Mouse (Mus musculus): ENCODE measurements around the gene Rpl19. TPM values are rescaled to one million over a fixed set of nuclear protein-coding genes. Genes with fewer than 3 reads are reported as not detected.

Gene Rpl19
- polyA plus RNA-seq, 1 experiment from 2014 or later, result 926 TPM

GRCm38 (mm10) chr11:98018222-98018621 is 8.3 kb upstream of the Rpl19 start:
- H3K9me3 ChIP-seq (ENCODE audit: control insufficient read depth, low read length), result no peaks in the 10 kb centered on the region
- no peak overlapping the region for H3K27ac ChIP-seq (ENCODE audit: low read depth, low read length)
- WGBS, result 77% methylated on average over 6 of the region's 6 CpGs
- peaks cover 20% of the 10 kb centered on the region; the same call in 1 of the 2 replicates for H3K4me1 ChIP-seq (ENCODE audit: control insufficient read depth, insufficient read depth, low read length)
- H3K4me2 ChIP-seq (ENCODE audit: low read depth), result no peak overlapping the region
- no peak overlapping the region for H3K4me3 ChIP-seq (ENCODE audit: low read depth, low read length)
- H3K36me3 ChIP-seq (ENCODE audit: control insufficient read depth, insufficient read depth, low read length), result peaks cover 2% of the 10 kb centered on the region; the same call in 1 of the 2 replicates
- no peak overlapping the region; the same call in 1 of the 2 replicates for H3K9ac ChIP-seq (ENCODE audit: low read length)
- ATAC-seq (ENCODE audit: insufficient read depth, low FRiP score, low TSS enrichment) (no peak), DNase-seq (ENCODE audit: low spot score) (no peak)
- H3K27me3 ChIP-seq (ENCODE audit: control insufficient read depth, insufficient read depth, low read length), result no peaks in the 10 kb centered on the region

- no peak overlapping the region; the same call in 1 of the 2 replicates for H3K4me2 ChIP-seq (ENCODE audit: low read depth)
- H3K4me3 ChIP-seq (ENCODE audit: low read depth, low read length), result no peak overlapping the region
- no peak for DNase-seq (ENCODE audit: low spot score)
Observed at GRCm38 (mm10) chr11:98018858-98019641, 7.5 kb upstream of the Rpl19 start.

GRCm38 (mm10) chr11:98019883-98020610 is 6.5 kb upstream of the Rpl19 start:
- Histone ChIP-seq H3K9ac (ENCODE audit: low read length) (no peak overlapping the region), H3K27ac (ENCODE audit: low read depth, low read length) (no peak overlapping the region), H3K4me2 (ENCODE audit: low read depth) (no peak overlapping the region), H3K9me3 (ENCODE audit: control insufficient read depth, low read length) (no peaks in the 10 kb centered on the region), H3K36me3 (ENCODE audit: control insufficient read depth, insufficient read depth, low read length) (peaks cover 2% of the 10 kb centered on the region; the same call in 1 of the 2 replicates), H3K4me1 (ENCODE audit: control insufficient read depth, insufficient read depth, low read length) (peaks cover 22% of the 10 kb centered on the region; the same call in 1 of the 2 replicates), H3K27me3 (ENCODE audit: control insufficient read depth, insufficient read depth, low read length) (no peaks in the 10 kb centered on the region), H3K4me3 (ENCODE audit: low read depth, low read length) (no peak overlapping the region)
- DNase-seq (ENCODE audit: low spot score), result no peak
- WGBS, result 44% methylated on average over 8 of the region's 8 CpGs
- no peak for ATAC-seq (ENCODE audit: insufficient read depth, low FRiP score, low TSS enrichment)

More at GRCm38 (mm10) chr11:98018858-98019641, 7.5 kb upstream of the Rpl19 start:
- Histone ChIP-seq H3K9ac (ENCODE audit: low read length) (no peak overlapping the region), H3K4me1 (ENCODE audit: control insufficient read depth, insufficient read depth, low read length) (peaks cover 22% of the 10 kb centered on the region; the same call in 1 of the 2 replicates), H3K36me3 (ENCODE audit: control insufficient read depth, insufficient read depth, low read length) (peaks cover 2% of the 10 kb centered on the region; the same call in 1 of the 2 replicates), H3K27me3 (ENCODE audit: control insufficient read depth, insufficient read depth, low read length) (no peaks in the 10 kb centered on the region), H3K27ac (ENCODE audit: low read depth, low read length) (no peak overlapping the region), H3K9me3 (ENCODE audit: control insufficient read depth, low read length) (no peaks in the 10 kb centered on the region)
- 46% methylated on average over 10 of the region's 10 CpGs for WGBS
- ATAC-seq (ENCODE audit: insufficient read depth, low FRiP score, low TSS enrichment), result no peak

GRCm38 (mm10) chr11:98020710-98021109 is 5.8 kb upstream of the Rpl19 start:
- Histone ChIP-seq H3K9ac (ENCODE audit: low read length) (no peak overlapping the region), H3K27me3 (ENCODE audit: control insufficient read depth, insufficient read depth, low read length) (no peaks in the 10 kb centered on the region), H3K4me3 (ENCODE audit: low read depth, low read length) (peak overlapping the region; percentile 4; the same call in 1 of the 2 replicates), H3K4me1 (ENCODE audit: control insufficient read depth, insufficient read depth, low read length) (peaks cover 23% of the 10 kb centered on the region; the same call in 1 of the 2 replicates), H3K27ac (ENCODE audit: low read depth, low read length) (no peak overlapping the region), H3K9me3 (ENCODE audit: control insufficient read depth, low read length) (no peaks in the 10 kb centered on the region), H3K4me2 (ENCODE audit: low read depth) (peak overlapping the region; percentile 94), H3K36me3 (ENCODE audit: control insufficient read depth, insufficient read depth, low read length) (peaks cover 2% of the 10 kb centered on the region; the same call in 1 of the 2 replicates)
- ATAC-seq (ENCODE audit: insufficient read depth, low FRiP score, low TSS enrichment) (no peak), DNase-seq (ENCODE audit: low spot score) (no peak)
- 73% methylated on average over 1 of the region's 1 CpGs for WGBS

- ATAC-seq (ENCODE audit: insufficient read depth, low FRiP score, low TSS enrichment) (no peak), DNase-seq (ENCODE audit: low spot score) (no peak)
- H3K27me3 ChIP-seq (ENCODE audit: control insufficient read depth, insufficient read depth, low read length), result no peaks in the 10 kb centered on the region
- WGBS, result 46% methylated on average over 2 of the region's 2 CpGs
- H3K36me3 ChIP-seq (ENCODE audit: control insufficient read depth, insufficient read depth, low read length), result peaks cover 2% of the 10 kb centered on the region; the same call in 1 of the 2 replicates
- peak overlapping the region; percentile 81 for H3K4me3 ChIP-seq (ENCODE audit: low read depth, low read length)
- no peak overlapping the region for H3K27ac ChIP-seq (ENCODE audit: low read depth, low read length)
- peak overlapping the region; percentile 94 for H3K4me2 ChIP-seq (ENCODE audit: low read depth)
- H3K4me1 ChIP-seq (ENCODE audit: control insufficient read depth, insufficient read depth, low read length), result peaks cover 27% of the 10 kb centered on the region
- no peak overlapping the region; the same call in 1 of the 2 replicates for H3K9ac ChIP-seq (ENCODE audit: low read length)
- H3K9me3 ChIP-seq (ENCODE audit: control insufficient read depth, low read length), result no peaks in the 10 kb centered on the region
Observed at GRCm38 (mm10) chr11:98021118-98021517, 5.4 kb upstream of the Rpl19 start.

- Histone ChIP-seq H3K9me3 (ENCODE audit: control insufficient read depth, low read length) (no peaks in the 10 kb centered on the region), H3K27me3 (ENCODE audit: control insufficient read depth, insufficient read depth, low read length) (no peaks in the 10 kb centered on the region), H3K4me2 (ENCODE audit: low read depth) (peak overlapping the region; percentile 94), H3K27ac (ENCODE audit: low read depth, low read length) (peak overlapping the region; percentile 91), H3K4me3 (ENCODE audit: low read depth, low read length) (peak overlapping the region; percentile 81), H3K9ac (ENCODE audit: low read length) (peak overlapping the region; percentile 83), H3K36me3 (ENCODE audit: control insufficient read depth, insufficient read depth, low read length) (0 out of 2 replicates have a peak, but pooled peaks cover 2% of the 10 kb centered on the region), H3K4me1 (ENCODE audit: control insufficient read depth, insufficient read depth, low read length) (peaks cover 28% of the 10 kb centered on the region)
- 4% methylated on average over 34 of the region's 34 CpGs for WGBS
- peak; percentile 63 for DNase-seq (ENCODE audit: low spot score)
- peak; percentile 14; the same call in 1 of the 2 replicates for ATAC-seq (ENCODE audit: insufficient read depth, low FRiP score, low TSS enrichment)
Observed at GRCm38 (mm10) chr11:98021565-98022252, 4.8 kb upstream of the Rpl19 start.

- H3K9ac ChIP-seq (ENCODE audit: low read length), result peak overlapping the region; percentile 83
- H3K27ac ChIP-seq (ENCODE audit: low read depth, low read length), result peak overlapping the region; percentile 91
- WGBS, result 0% methylated on average over 21 of the region's 23 CpGs
- no peaks in the 10 kb centered on the region for H3K27me3 ChIP-seq (ENCODE audit: control insufficient read depth, insufficient read depth, low read length)
- H3K4me2 ChIP-seq (ENCODE audit: low read depth), result peak overlapping the region; percentile 94
- H3K9me3 ChIP-seq (ENCODE audit: control insufficient read depth, low read length), result no peaks in the 10 kb centered on the region
- H3K4me3 ChIP-seq (ENCODE audit: low read depth, low read length), result peak overlapping the region; percentile 81
- 0 out of 2 replicates have a peak, but pooled peaks cover 2% of the 10 kb centered on the region for H3K36me3 ChIP-seq (ENCODE audit: control insufficient read depth, insufficient read depth, low read length)
- DNase-seq (ENCODE audit: low spot score) (no peak), ATAC-seq (ENCODE audit: insufficient read depth, low FRiP score, low TSS enrichment) (peak; percentile 14; the same call in 1 of the 2 replicates)
- peaks cover 28% of the 10 kb centered on the region for H3K4me1 ChIP-seq (ENCODE audit: control insufficient read depth, insufficient read depth, low read length)
Observed at GRCm38 (mm10) chr11:98022253-98022554, 4.3 kb upstream of the Rpl19 start.
